Mouse (Mus musculus) CD8-positive naive resting alpha-beta T cell, adult 2 months (primary cell): ENCODE results near the gene Tet1.

ENCODE experiments used
- DNase-seq, 2 experiments: peaks; one replicate each; pipeline ENCODE4 v3.0.0; 2022; ENCODE audit warnings: low read depth in 2 of 2, low spot score in 2 of 2

The Tet1 gene

GRCm38 (mm10) chr10:62892549-62893232 is 16.1 kb downstream of the Tet1 start:
- no peak for DNase-seq

GRCm38 (mm10) chr10:62891025-62891424 is 17.8 kb downstream of the Tet1 start:
- no peak for DNase-seq

GRCm38 (mm10) chr10:62886799-62887591 is 21.8 kb downstream of the Tet1 start:
- DNase-seq, result peak in 1 of 2 experiments; percentile 22

- DNase-seq, result no peak
Observed at GRCm38 (mm10) chr10:62885969-62886798, 22.6 kb downstream of the Tet1 start.

- no peak for DNase-seq
Observed at GRCm38 (mm10) chr10:62885460-62885859, 23.3 kb downstream of the Tet1 start.

- DNase-seq, result no peak
Observed at GRCm38 (mm10) chr10:62884517-62884916, 24.3 kb downstream of the Tet1 start.

GRCm38 (mm10) chr10:62883933-62884372 is 24.8 kb downstream of the Tet1 start:
- DNase-seq, result no peak

- DNase-seq, result no peak
Observed at GRCm38 (mm10) chr10:62881211-62881610, 27.6 kb downstream of the Tet1 start.

GRCm38 (mm10) chr10:62878056-62878455 is 30.7 kb downstream of the Tet1 start:
- DNase-seq, result no peak

GRCm38 (mm10) chr10:62875565-62875964 is 33.2 kb downstream of the Tet1 start:
- DNase-seq, result no peak

GRCm38 (mm10) chr10:62874828-62875227 is 34.0 kb downstream of the Tet1 start:
- no peak for DNase-seq

GRCm38 (mm10) chr10:62866035-62866791 is 42.6 kb downstream of the Tet1 start:
- DNase-seq, result no peak

- DNase-seq, result peak; percentile 35 to 47
Observed at GRCm38 (mm10) chr10:62865167-62866034, 43.4 kb downstream of the Tet1 start.

GRCm38 (mm10) chr10:62863563-62863962 is 45.2 kb downstream of the Tet1 start:
- DNase-seq, result no peak

- peak in 1 of 2 experiments; percentile 29 for DNase-seq
Observed at GRCm38 (mm10) chr10:62862435-62862834, 46.4 kb downstream of the Tet1 start.

GRCm38 (mm10) chr10:62858967-62859366 is 49.8 kb downstream of the Tet1 start:
- peak in 1 of 2 experiments; percentile 14 for DNase-seq

- DNase-seq, result no peak
Observed at GRCm38 (mm10) chr10:62856690-62857290, 52.0 kb downstream of the Tet1 start.

- no peak for DNase-seq
Observed at GRCm38 (mm10) chr10:62854992-62855391, 53.8 kb downstream of the Tet1 start.

- DNase-seq, result no peak
Observed at GRCm38 (mm10) chr10:62854581-62854980, 54.2 kb downstream of the Tet1 start.
